Mouse (Mus musculus) megakaryocyte progenitor cell, adult 5-6 weeks (primary cell): ENCODE measurements around the gene Cyp4a12b. TPM values are rescaled to one million over a fixed set of nuclear protein-coding genes. Genes with fewer than 3 reads are reported as not detected.
A peak's percentile ranks its signal among the peaks of the same experiment; 100 is the strongest.
"Not testable (repeated sequence)": the region's sequence is repeated elsewhere in the genome, so short reads cannot be mapped to it uniquely, and the experiment has no call there.

Source experiments
- ATAC-seq: replicated peaks from 2 replicates; pipeline ENCODE4 v1.8.0; 2016; ENCODE audit warnings: mild to moderate bottlenecking, moderate TSS enrichment, inconsistent platforms; ENCODE audit not compliant: poor library complexity
- total RNA-seq, 2 experiments: library from RNA; stranded (forward) in 1 of 2; stranded (reverse) in 1 of 2; fragments of 157-497, 149-512 nt in 1 of 2; fragments of 200-1000 nt in 1 of 2; gene quantifications; 2 replicates each; pipeline versions ENCODE4 v1.2.3 to v1.2.4; 2015 to 2017

The Cyp4a12b gene
- not detected in 2 replicates for total RNA-seq (2015)
- total RNA-seq (2017), result not detected in 2 replicates

- not testable (repeated sequence) for ATAC-seq
Measured at GRCm38 (mm10) chr4:115411324-115411723, at the start of gene Cyp4a12b. Cyp4a12b (plus strand) TSS chr4:115411624.

- peak; percentile 69 for ATAC-seq
Measured at GRCm38 (mm10) chr4:115365624-115366023, 45.8 kb upstream of the Cyp4a12b start.

GRCm38 (mm10) chr4:115368067-115368466 lies 43.4 kb upstream of the Cyp4a12b start:
- ATAC-seq, result peak; percentile 87

- not testable (repeated sequence) for ATAC-seq
Measured at GRCm38 (mm10) chr4:115396256-115396655, 15.2 kb upstream of the Cyp4a12b start.

- peak; percentile 50 for ATAC-seq
Measured at GRCm38 (mm10) chr4:115396950-115397349, 14.5 kb upstream of the Cyp4a12b start.

GRCm38 (mm10) chr4:115450577-115451137 lies 39.2 kb downstream of the Cyp4a12b start:
- ATAC-seq, result no peak

- ATAC-seq, result no peak
Measured at GRCm38 (mm10) chr4:115452304-115452703, 40.9 kb downstream of the Cyp4a12b start, which contains the start of gene Cyp4a30b. Cyp4a30b (plus strand) TSS chr4:115452604.

GRCm38 (mm10) chr4:115473585-115473984 lies 62.2 kb downstream of the Cyp4a12b start:
- peak; percentile 50 for ATAC-seq

GRCm38 (mm10) chr4:115476051-115476450 lies 64.6 kb downstream of the Cyp4a12b start:
- peak; percentile 94 for ATAC-seq

GRCm38 (mm10) chr4:115481006-115481652 lies 69.7 kb downstream of the Cyp4a12b start:
- ATAC-seq, result peak; percentile 48

Other genes with a start within 250 kb of the Cyp4a12b start
- not detected in 2 replicates for gene Cyp4a29, start 169.5 kb upstream of the Cyp4a12b start, total RNA-seq (2015)
- not detected in 2 replicates for gene Cyp4a29, start 169.5 kb upstream of the Cyp4a12b start, total RNA-seq (2017)
- not detected in 2 replicates for gene Cyp4a12a, start 112.6 kb upstream of the Cyp4a12b start, total RNA-seq (2015)
- not detected in 2 replicates for gene Cyp4a12a, start 112.6 kb upstream of the Cyp4a12b start, total RNA-seq (2017)
- not detected in 2 replicates for gene Cyp4a30b, start 41.0 kb downstream of the Cyp4a12b start, total RNA-seq (2015)
- gene Cyp4a30b, start 41.0 kb downstream of the Cyp4a12b start, total RNA-seq (2017), result not detected in 2 replicates
- not detected in 2 replicates for gene Cyp4a14, start 84.5 kb downstream of the Cyp4a12b start, total RNA-seq (2015)
- gene Cyp4a14, start 84.5 kb downstream of the Cyp4a12b start, total RNA-seq (2017), result not detected in 2 replicates
- not detected in 2 replicates for gene Cyp4a10, start 106.6 kb downstream of the Cyp4a12b start, total RNA-seq (2015)
- not detected in 2 replicates for gene Cyp4a10, start 106.6 kb downstream of the Cyp4a12b start, total RNA-seq (2017)
- gene Cyp4a31, start 152.0 kb downstream of the Cyp4a12b start, total RNA-seq (2015), result not detected in 2 replicates
- gene Cyp4a31, start 152.0 kb downstream of the Cyp4a12b start, total RNA-seq (2017), result not detected in 2 replicates
- not detected in 2 replicates for gene Cyp4a32, start 189.3 kb downstream of the Cyp4a12b start, total RNA-seq (2015)
- not detected in 2 replicates for gene Cyp4a32, start 189.3 kb downstream of the Cyp4a12b start, total RNA-seq (2017)
- gene Cyp4b1, start 236.1 kb downstream of the Cyp4a12b start, total RNA-seq (2015), result not detected in 2 replicates
- gene Cyp4b1, start 236.1 kb downstream of the Cyp4a12b start, total RNA-seq (2017), result not detected in 2 replicates